Mouse (Mus musculus): ENCODE measurements at regions not wholly inside any gene's neighbourhood (a gene's known extent, or its start where the extent isn't known, plus 50 kb on each side); places are given as distances from the start of the nearest gene placed in this dataset.

GRCm38 (mm10) chr13:114613909-114614308 lies 155.2 kb upstream of the Fst start:
- H3K4me1 ChIP-seq (ENCODE audit: control insufficient read depth, insufficient read depth, low read length) = no peaks in the 10 kb centered on the region
- H3K27me3 ChIP-seq (ENCODE audit: control insufficient read depth, insufficient read depth, low read length) = no peaks in the 10 kb centered on the region
- no peak overlapping the region for H3K27ac ChIP-seq (replicated peaks; ENCODE audit: insufficient read depth, low read depth, low read length)
- H3K36me3 ChIP-seq (ENCODE audit: control insufficient read depth, insufficient read depth, low read length) = no peaks in the 10 kb centered on the region
- H3K9ac ChIP-seq (ENCODE audit: low read depth, low read length) = no peak overlapping the region
- no peak for DNase-seq (ENCODE audit: extremely low read depth, low read depth, low spot score)
- TF ChIP-seq POLR2A (IDR thresholded peaks at IDR 0.05; ENCODE audit: extremely low read depth, insufficient read depth, low read length) (no peak), CTCF (IDR thresholded peaks at IDR 0.05; ENCODE audit: low read depth, low read length) (no peak)
- H3K79me2 ChIP-seq (ENCODE audit: control insufficient read depth, insufficient read depth, low read length) = no peaks in the 10 kb centered on the region
- H3K4me3 ChIP-seq (ENCODE audit: insufficient read depth, low read depth, low read length) = no peak overlapping the region
- WGBS = 93% methylated on average over 1 of the region's 1 CpGs

DNA sequence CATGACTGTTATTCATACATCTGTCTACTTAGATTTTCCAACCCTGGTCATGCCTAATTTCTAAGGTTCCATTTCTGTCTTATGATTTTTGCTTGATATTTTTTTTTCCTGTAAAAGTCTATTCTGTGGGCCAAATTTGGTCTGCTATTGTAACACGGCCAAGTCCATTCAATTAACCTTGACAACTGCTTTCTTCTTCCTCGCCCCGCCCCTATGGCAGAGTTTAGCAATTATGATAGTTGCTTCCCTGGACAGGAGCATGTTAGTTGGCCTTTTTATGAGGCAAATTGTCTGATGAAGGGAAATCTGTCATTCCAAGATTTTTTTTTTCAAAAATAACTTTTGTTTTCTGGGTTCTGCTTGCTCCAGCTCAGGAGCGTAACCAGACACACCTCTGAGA lies 160.7 kb upstream of the Fst start:
- Histone ChIP-seq H3K79me2 (ENCODE audit: control insufficient read depth, insufficient read depth, low read length) (no peaks in the 10 kb centered on the region), H3K4me3 (ENCODE audit: insufficient read depth, low read depth, low read length) (no peak overlapping the region), H3K4me1 (ENCODE audit: control insufficient read depth, insufficient read depth, low read length) (no peaks in the 10 kb centered on the region), H3K27ac (replicated peaks; ENCODE audit: insufficient read depth, low read depth, low read length) (no peak overlapping the region), H3K36me3 (ENCODE audit: control insufficient read depth, insufficient read depth, low read length) (no peaks in the 10 kb centered on the region), H3K27me3 (ENCODE audit: control insufficient read depth, insufficient read depth, low read length) (no peaks in the 10 kb centered on the region), H3K9ac (ENCODE audit: low read depth, low read length) (no peak overlapping the region)
- TF ChIP-seq POLR2A (IDR thresholded peaks at IDR 0.05; ENCODE audit: extremely low read depth, insufficient read depth, low read length) = no peak
- no peak for DNase-seq (ENCODE audit: extremely low read depth, low read depth, low spot score)
- WGBS = 94% methylated on average over 4 of the region's 4 CpGs

- Histone ChIP-seq H3K27me3 (ENCODE audit: control insufficient read depth, insufficient read depth, low read length) (no peaks in the 10 kb centered on the region), H3K4me3 (ENCODE audit: insufficient read depth, low read depth, low read length) (no peak overlapping the region), H3K27ac (replicated peaks; ENCODE audit: insufficient read depth, low read depth, low read length) (no peak overlapping the region), H3K79me2 (ENCODE audit: control insufficient read depth, insufficient read depth, low read length) (no peaks in the 10 kb centered on the region), H3K9ac (ENCODE audit: low read depth, low read length) (no peak overlapping the region), H3K36me3 (ENCODE audit: control insufficient read depth, insufficient read depth, low read length) (no peaks in the 10 kb centered on the region), H3K4me1 (ENCODE audit: control insufficient read depth, insufficient read depth, low read length) (no peaks in the 10 kb centered on the region)
- TF ChIP-seq POLR2A (IDR thresholded peaks at IDR 0.05; ENCODE audit: extremely low read depth, insufficient read depth, low read length) (no peak), CTCF (IDR thresholded peaks at IDR 0.05; ENCODE audit: low read depth, low read length) (no peak)
- WGBS = 29% methylated on average over 4 of the region's 4 CpGs
- peak; percentile 75 for DNase-seq (ENCODE audit: extremely low read depth, low read depth, low spot score)
Observed at GRCm38 (mm10) chr13:114636731-114637130, 178.0 kb upstream of the Fst start.

DNA sequence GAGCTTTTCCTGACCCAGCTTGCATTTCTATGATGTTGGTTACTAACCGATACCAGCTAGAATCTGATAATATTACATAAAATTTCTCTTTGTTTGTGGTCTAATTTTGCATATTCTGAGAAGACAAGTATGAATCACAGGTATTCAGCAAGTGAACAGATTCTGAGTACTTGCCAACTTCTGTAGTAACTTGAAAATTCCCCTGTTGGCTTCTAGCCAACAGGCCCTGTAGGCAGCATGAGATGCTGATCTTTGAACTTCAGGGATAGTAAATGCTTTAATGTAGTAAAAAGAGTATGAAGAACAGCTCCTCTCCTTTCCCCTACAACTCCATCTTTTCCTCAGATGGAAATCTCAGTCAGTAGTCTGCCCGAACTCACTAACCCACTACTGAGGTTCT lies 178.5 kb upstream of the Mocs2 start:
- Histone ChIP-seq H3K9ac (ENCODE audit: low read depth, low read length) (no peak overlapping the region), H3K27me3 (ENCODE audit: control insufficient read depth, insufficient read depth, low read length) (no peaks in the 10 kb centered on the region), H3K36me3 (ENCODE audit: control insufficient read depth, insufficient read depth, low read length) (no peaks in the 10 kb centered on the region), H3K4me1 (ENCODE audit: control insufficient read depth, insufficient read depth, low read length) (no peaks in the 10 kb centered on the region), H3K27ac (replicated peaks; ENCODE audit: insufficient read depth, low read depth, low read length) (no peak overlapping the region), H3K79me2 (ENCODE audit: control insufficient read depth, insufficient read depth, low read length) (no peaks in the 10 kb centered on the region), H3K4me3 (ENCODE audit: insufficient read depth, low read depth, low read length) (no peak overlapping the region)
- TF ChIP-seq CTCF (IDR thresholded peaks at IDR 0.05; ENCODE audit: low read depth, low read length) (no peak), POLR2A (IDR thresholded peaks at IDR 0.05; ENCODE audit: extremely low read depth, insufficient read depth, low read length) (no peak)
- 91% methylated on average over 2 of the region's 2 CpGs for WGBS
- DNase-seq (ENCODE audit: extremely low read depth, low read depth, low spot score) = no peak

DNA sequence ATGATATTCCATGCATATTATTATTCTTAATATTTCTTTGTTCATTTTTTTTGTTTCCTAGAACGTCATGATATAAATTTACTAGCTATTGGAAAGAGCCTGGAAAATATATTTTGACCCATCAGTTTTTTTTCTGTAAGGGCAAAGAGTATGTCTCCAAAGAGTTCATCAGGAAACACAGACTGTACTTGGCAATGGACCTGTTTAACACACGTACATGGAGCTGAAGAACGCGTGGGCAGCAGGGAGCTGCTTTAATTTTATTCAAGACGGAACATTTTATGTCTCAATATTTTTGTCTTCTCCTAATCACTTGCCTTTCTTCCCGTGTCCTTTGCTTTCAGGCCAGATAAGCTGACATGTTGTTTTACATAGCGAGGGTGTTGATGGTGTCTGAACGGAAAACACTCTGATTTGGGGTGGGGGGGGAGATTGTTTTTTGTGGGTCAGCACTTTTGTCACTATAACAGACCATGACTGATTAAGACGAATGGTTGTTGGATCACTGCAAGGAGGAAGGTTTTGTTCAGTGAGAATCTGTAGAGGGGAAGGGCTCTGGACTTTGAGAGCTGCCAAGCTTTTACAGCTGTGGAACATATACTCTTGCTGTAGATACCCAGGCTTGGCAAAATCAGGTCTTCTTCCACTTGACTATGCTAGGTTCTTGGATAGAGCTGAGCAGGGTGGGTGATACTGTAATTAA lies 176.2 kb upstream of the Mocs2 start:
- no peaks in the 10 kb centered on the region for H3K36me3 ChIP-seq (ENCODE audit: control insufficient read depth, insufficient read depth, low read length)
- H3K27ac ChIP-seq (replicated peaks; ENCODE audit: insufficient read depth, low read depth, low read length) = no peak overlapping the region
- H3K79me2 ChIP-seq (ENCODE audit: control insufficient read depth, insufficient read depth, low read length) = no peaks in the 10 kb centered on the region
- DNase-seq (ENCODE audit: extremely low read depth, low read depth, low spot score) = no peak
- TF ChIP-seq POLR2A (IDR thresholded peaks at IDR 0.05; ENCODE audit: extremely low read depth, insufficient read depth, low read length) = no peak
- TF ChIP-seq CTCF (IDR thresholded peaks at IDR 0.05; ENCODE audit: low read depth, low read length) = no peak
- WGBS = 72% methylated on average over 9 of the region's 9 CpGs
- no peaks in the 10 kb centered on the region for H3K4me1 ChIP-seq (ENCODE audit: control insufficient read depth, insufficient read depth, low read length)
- no peak overlapping the region for H3K9ac ChIP-seq (ENCODE audit: low read depth, low read length)
- H3K27me3 ChIP-seq (ENCODE audit: control insufficient read depth, insufficient read depth, low read length) = no peaks in the 10 kb centered on the region
- H3K4me3 ChIP-seq (ENCODE audit: insufficient read depth, low read depth, low read length) = no peak overlapping the region

DNA sequence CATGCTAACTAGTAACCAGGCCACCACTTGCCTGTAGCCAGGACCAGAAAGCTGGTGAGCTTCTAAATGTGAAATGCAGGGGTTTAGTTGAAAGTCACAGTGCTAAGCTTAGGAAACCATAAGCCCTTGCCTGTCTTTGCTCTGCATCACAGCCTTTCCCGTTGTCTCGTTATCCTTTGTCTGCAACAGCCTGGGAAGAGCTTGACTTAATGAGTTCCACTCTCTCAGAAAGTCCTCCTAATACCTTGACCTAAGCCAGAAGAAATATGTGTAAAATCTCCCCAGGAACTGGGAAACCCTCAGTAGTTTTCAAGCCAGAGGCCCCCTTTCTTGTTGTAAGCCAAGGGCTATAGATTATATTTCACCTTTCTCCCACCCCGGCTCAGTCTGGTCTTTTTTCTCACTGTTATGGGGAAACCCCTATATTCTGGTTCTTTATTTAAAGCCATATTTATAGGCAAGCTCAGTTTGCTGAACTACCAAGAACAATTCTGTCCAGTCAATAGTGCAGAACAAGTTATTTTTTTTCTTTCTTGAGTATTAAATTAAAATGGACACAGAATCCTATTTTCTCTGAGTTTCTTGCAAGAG lies 175.0 kb upstream of the Mocs2 start:
- 85% methylated on average over 3 of the region's 3 CpGs for WGBS
- H3K36me3 ChIP-seq (ENCODE audit: control insufficient read depth, insufficient read depth, low read length) = no peaks in the 10 kb centered on the region
- H3K9ac ChIP-seq (ENCODE audit: low read depth, low read length) = no peak overlapping the region
- no peak for DNase-seq (ENCODE audit: extremely low read depth, low read depth, low spot score)
- no peaks in the 10 kb centered on the region for H3K27me3 ChIP-seq (ENCODE audit: control insufficient read depth, insufficient read depth, low read length)
- no peaks in the 10 kb centered on the region for H3K79me2 ChIP-seq (ENCODE audit: control insufficient read depth, insufficient read depth, low read length)
- H3K27ac ChIP-seq (replicated peaks; ENCODE audit: insufficient read depth, low read depth, low read length) = no peak overlapping the region
- TF ChIP-seq POLR2A (IDR thresholded peaks at IDR 0.05; ENCODE audit: extremely low read depth, insufficient read depth, low read length) = no peak
- no peak for TF ChIP-seq CTCF (IDR thresholded peaks at IDR 0.05; ENCODE audit: low read depth, low read length)
- no peaks in the 10 kb centered on the region for H3K4me1 ChIP-seq (ENCODE audit: control insufficient read depth, insufficient read depth, low read length)
- H3K4me3 ChIP-seq (ENCODE audit: insufficient read depth, low read depth, low read length) = no peak overlapping the region

Measured in liver, adult 2 months (tissue).